In genomic region chr14:21018977-21019376, GRCm38 (mm10) we compare ENCODE assay signal across 9 mouse cellular contexts. TPM values are rescaled to one million over a fixed set of nuclear protein-coding genes. Genes with fewer than 3 reads are reported as not detected.
A peak's percentile ranks its signal among the peaks of the same experiment; 100 is the strongest.
DNase-seq lines count a peak whose midpoint lies in the region; ATAC-seq lines count a peak whose summit lies in the region.
"Had no signal": no experiment of that assay in that cellular context is flagged by ENCODE, and none has a peak within 500 bp of the region (broad histone marks: within the 10 kb centered on the region; RNA-seq: fewer than 3 reads in every experiment).

No protein-coding gene starts in this region.

- no peak overlapping the region for H3K27ac ChIP-seq in embryonic facial prominence, embryonic 14.5 days (replicated peaks; ENCODE audit: low read depth, low read length)
- H3K27ac ChIP-seq: macrophage had no signal

- no peaks in the 10 kb centered on the region for H3K9me3 ChIP-seq in embryonic facial prominence, embryonic 14.5 days (ENCODE audit: control insufficient read depth, low read length)

- no peak overlapping the region for H3K4me2 ChIP-seq in embryonic facial prominence, embryonic 14.5 days (ENCODE audit: low read depth, low read length)

- 46% methylated on average over 3 of the region's 3 CpGs for WGBS in embryonic facial prominence, embryonic 14.5 days

- DNase-seq in kidney, postnatal 14 days: peak; percentile 33
- DNase-seq in kidney, postnatal 10 days: no peak
- peak; percentile 72 for DNase-seq in NIH3T3 (ENCODE audit: low read depth)
- DNase-seq in embryonic facial prominence, embryonic 14.5 days (ENCODE audit: low spot score): peak; percentile 58
- DNase-seq in lung, postnatal 36 days: peak; percentile 60
- no peak for DNase-seq in urinary bladder, postnatal 14 days (ENCODE audit: low spot score)
- DNase-seq in right cerebral cortex, postnatal 25 days: no peak

- peaks cover 61% of the 10 kb centered on the region for H3K36me3 ChIP-seq in embryonic facial prominence, embryonic 14.5 days (ENCODE audit: control insufficient read depth, insufficient read depth, low read length)

- H3K27me3 ChIP-seq in embryonic facial prominence, embryonic 14.5 days (replicated peaks; ENCODE audit: control insufficient read depth, insufficient read depth, low read length): no peaks in the 10 kb centered on the region

- peak; percentile 81 for ATAC-seq in CD4-positive, CD25-positive, alpha-beta regulatory T cell, adult 4 months
- ATAC-seq in embryonic facial prominence, embryonic 14.5 days (ENCODE audit: low read depth): peak; percentile 84

- H3K4me1 ChIP-seq in embryonic facial prominence, embryonic 14.5 days (ENCODE audit: control insufficient read depth, insufficient read depth, low read length): no peaks in the 10 kb centered on the region

- no peak overlapping the region for H3K4me3 ChIP-seq in embryonic facial prominence, embryonic 14.5 days (ENCODE audit: low read depth, low read length)

- H3K9ac ChIP-seq in embryonic facial prominence, embryonic 14.5 days (ENCODE audit: low read depth, low read length): no peak overlapping the region

RNA-seq across cellular contexts. Expression of gene Ap3m1, which starts 33.3 kb away (rescaled TPM):
- 10 to 100 TPM; 63.6 to 75.8 TPM for polyA plus RNA-seq in CD4-positive, CD25-positive, alpha-beta regulatory T cell, adult 4 months (2017; shearing (Covaris generic))
- polyA plus RNA-seq in embryonic facial prominence, embryonic 14.5 days (2014; fragmentation: Nextera tagmentation; extraction: Ambion mirVana): 86.4 and 94.2 TPM in 2 replicates

RNA-seq across cellular contexts. Expression of gene Adk, which starts 33.4 kb away (rescaled TPM):
- 100 to 1,000 TPM; 117 to 132 TPM for polyA plus RNA-seq in CD4-positive, CD25-positive, alpha-beta regulatory T cell, adult 4 months (2017; shearing (Covaris generic))
- 131 and 133 TPM in 2 replicates for polyA plus RNA-seq in embryonic facial prominence, embryonic 14.5 days (2014; fragmentation: Nextera tagmentation; extraction: Ambion mirVana)

Comparison
In these comparisons a context has a peak if more than half of its experiments do, and no peak if none do; other contexts are left out.
1. DNase-seq: peak in kidney, postnatal 14 days (single experiment), NIH3T3 (single experiment), embryonic facial prominence, embryonic 14.5 days (single experiment) and lung, postnatal 36 days (single experiment); none in kidney, postnatal 10 days (single experiment), urinary bladder, postnatal 14 days (single experiment) and right cerebral cortex, postnatal 25 days (single experiment).